Mouse (Mus musculus): ENCODE results near the gene Prkca.

GRCm38 (mm10) chr11:108070038-108070437 is 273.7 kb downstream of the Prkca start:
- TF ChIP-seq CTCF (IDR thresholded peaks at IDR 0.05; ENCODE audit: borderline replicate concordance, insufficient read depth, low read depth, low read length), result no peak
- no peak for TF ChIP-seq POLR2A (IDR thresholded peaks at IDR 0.05; ENCODE audit: borderline replicate concordance, insufficient read depth, low read length)

All from cerebellum, adult 2 months (tissue).